Mouse (Mus musculus) C2C12 (cell line): ENCODE data around the gene Mllt3.

Experiments
- CTCF ChIP-seq: IDR thresholded peaks from one replicate; pipeline ENCODE4 v1.5.1; 2011; ENCODE audit not compliant: control insufficient read depth, insufficient read depth, insufficient read length
- MAX ChIP-seq: IDR thresholded peaks from one replicate; pipeline ENCODE4 v1.6.1; 2011; ENCODE audit warnings: mild to moderate bottlenecking, control low read depth
- USF1 ChIP-seq: IDR thresholded peaks from one replicate; pipeline ENCODE4 v1.6.1; 2011; ENCODE audit warnings: low read depth, mild to moderate bottlenecking, control low read depth, moderate library complexity

DNA sequence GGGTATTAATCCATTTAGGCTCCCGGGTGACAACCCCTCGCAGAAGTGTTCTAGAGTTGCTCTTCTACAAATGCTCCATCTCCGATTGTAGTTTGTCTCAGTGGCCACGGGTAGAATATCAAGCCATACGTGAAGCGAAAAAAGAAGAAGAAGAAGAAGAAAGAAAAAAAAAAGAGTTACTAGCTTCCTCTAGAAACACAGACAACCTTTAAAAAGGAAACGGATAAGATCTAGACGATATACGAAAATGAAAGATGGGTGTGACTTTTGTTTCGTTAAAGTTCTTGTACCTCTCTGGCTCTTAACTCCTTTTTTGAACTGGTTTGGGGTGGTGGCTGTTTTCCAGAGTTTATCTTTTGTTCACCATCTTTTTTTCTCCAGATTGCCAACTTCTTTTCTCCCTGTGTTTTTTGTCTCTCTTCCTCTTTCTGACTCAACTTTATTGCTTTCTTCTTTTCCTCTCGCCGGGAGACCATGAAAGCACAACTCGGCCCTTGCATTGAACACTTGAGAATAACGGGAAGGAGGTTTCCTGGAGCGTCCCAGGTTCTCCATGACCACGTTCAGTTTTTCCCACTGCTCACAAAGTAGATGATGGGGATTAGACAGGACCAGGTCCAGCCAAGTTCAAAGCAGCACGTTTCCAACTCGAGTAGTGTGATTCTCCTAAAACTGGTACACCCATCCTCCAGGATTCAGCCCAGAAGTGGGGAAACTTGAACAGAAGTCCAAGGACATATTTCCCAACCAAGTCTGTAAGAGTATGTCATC lies 1.4 kb upstream of the Mllt3 start:
- no peak for TF ChIP-seq CTCF
- no peak for TF ChIP-seq MAX
- no peak for TF ChIP-seq USF1
